Mouse (Mus musculus) midbrain, embryonic 11.5 days (tissue): ENCODE data around the gene Hsdl2. TPM values are rescaled to one million over a fixed set of nuclear protein-coding genes. Genes with fewer than 3 reads are reported as not detected.

Source experiments
- ATAC-seq: fragments of 200-750 bp; cut with Nextera tagmentation; 2 replicates; pipeline ENCODE4 v1.8.0; 2017; ENCODE audit warnings: moderate TSS enrichment, moderate library complexity; ENCODE audit not compliant: low FRiP score
- DNase-seq: peaks from one replicate; pipeline ENCODE4 v3.0.0; 2015; ENCODE audit warnings: low spot score; ENCODE audit errors: missing footprints
- H3K27ac ChIP-seq: fragments of 300-500 bp; sonication (generic); 2 replicates; pipeline ENCODE4 v1.5.1; 2014; ENCODE audit warnings: low read depth, low read length
- H3K27me3 ChIP-seq: fragments of 300-500 bp; sonication (generic); 2 replicates; pipeline ENCODE4 v1.6.1; 2014; ENCODE audit warnings: mild to moderate bottlenecking, low read length, moderate library complexity, mixed read lengths; ENCODE audit not compliant: control insufficient read depth, insufficient read depth
- H3K36me3 ChIP-seq: fragments of 300-500 bp; sonication (generic); 2 replicates; pipeline ENCODE4 v1.6.1; 2014; ENCODE audit warnings: mild to moderate bottlenecking, low read length, moderate library complexity, mixed read lengths; ENCODE audit not compliant: control insufficient read depth, insufficient read depth
- H3K4me1 ChIP-seq: fragments of 300-500 bp; sonication (generic); 2 replicates; pipeline ENCODE4 v1.6.1; 2014; ENCODE audit warnings: low read length; ENCODE audit not compliant: control insufficient read depth, insufficient read depth
- H3K4me2 ChIP-seq: fragments of 300-500 bp; sonication (generic); 2 replicates; pipeline ENCODE4 v1.6.1; 2014; ENCODE audit warnings: mild to moderate bottlenecking, moderate library complexity
- H3K4me3 ChIP-seq: fragments of 300-500 bp; sonication (generic); 2 replicates; pipeline ENCODE4 v1.5.1; 2014; ENCODE audit warnings: low read depth, low read length
- H3K9ac ChIP-seq: fragments of 300-500 bp; sonication (generic); 2 replicates; pipeline ENCODE4 v1.6.1; 2014; ENCODE audit warnings: low read length
- H3K9me3 ChIP-seq: fragments of 300-500 bp; sonication (generic); 2 replicates; pipeline ENCODE4 v1.6.1; 2016; ENCODE audit warnings: low read length; ENCODE audit not compliant: control insufficient read depth
- WGBS: fragments of 180-500 bp; shearing (Covaris S2); extraction: QIAGEN DNeasy Blood & Tissue Kit; methylation state at CpG from one replicate; pipeline ENCODE4 v1.1.7; 2014; 5-methylcytosine and 5-hydroxymethylcytosine counted together
- polyA plus RNA-seq: library from polyadenylated mRNA; unstranded; fragments of >200 nt; fragmentation: Nextera tagmentation; extraction: Ambion mirVana; gene quantifications from 2 replicates; pipeline ENCODE4 v1.2.1, GENCODE M21; 2014

Gene Hsdl2
- polyA plus RNA-seq, 1 experiment from 2014 or later = 30.6 TPM

DNA sequence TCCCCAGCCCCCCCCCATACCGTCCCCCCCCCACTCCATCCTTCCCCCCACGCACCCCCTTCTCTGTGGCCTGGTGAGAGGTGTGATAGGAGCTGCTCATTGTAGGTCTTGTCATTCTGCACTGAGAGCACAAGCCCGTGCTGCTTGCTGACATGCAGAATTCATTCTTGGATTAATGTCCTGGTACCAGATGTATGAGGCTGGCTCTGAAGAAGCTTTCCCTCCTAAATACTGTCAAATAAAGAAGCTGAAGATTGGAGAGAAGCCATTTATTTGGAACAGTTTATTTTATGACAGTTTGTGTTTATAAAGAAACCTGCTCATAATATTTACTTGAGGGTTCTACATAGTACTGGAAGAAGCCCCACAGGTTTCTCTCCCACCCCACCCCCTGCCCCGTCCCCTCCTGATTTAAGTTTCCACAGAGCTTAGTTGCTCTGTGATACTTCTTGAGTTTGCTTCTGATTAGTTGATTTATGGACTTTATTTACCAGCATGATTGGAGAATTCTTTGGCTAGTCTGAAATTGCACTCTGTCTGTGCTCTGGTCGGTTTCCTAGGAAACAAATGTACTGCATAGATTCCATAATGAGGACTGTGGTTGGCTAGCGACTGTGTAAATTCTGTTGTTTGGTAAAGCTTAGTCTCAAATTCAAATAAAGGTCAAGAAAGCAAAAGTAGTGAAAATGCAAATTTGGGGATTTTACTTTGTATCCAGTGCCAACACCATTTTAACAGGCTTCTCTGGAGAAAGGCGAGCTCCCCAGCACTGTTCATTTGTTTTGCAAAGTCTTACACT, 47.9 kb downstream of the Hsdl2 start:
- no peaks in the 10 kb centered on the region for H3K36me3 ChIP-seq
- peak; percentile 43 for ATAC-seq
- no peak for DNase-seq
- H3K27ac ChIP-seq = no peak overlapping the region
- WGBS = 13% methylated on average over 7 of the region's 7 CpGs
- no peak overlapping the region for H3K9ac ChIP-seq
- H3K27me3 ChIP-seq = no peaks in the 10 kb centered on the region
- H3K4me3 ChIP-seq = no peak overlapping the region
- peak overlapping the region; percentile 23; the same call in 1 of the 2 replicates for H3K4me2 ChIP-seq
- H3K4me1 ChIP-seq = peaks cover 30% of the 10 kb centered on the region
- no peaks in the 10 kb centered on the region for H3K9me3 ChIP-seq

GRCm38 (mm10) chr4:59630122-59630521, 48.8 kb downstream of the Hsdl2 start:
- Histone ChIP-seq H3K4me1 (peaks cover 30% of the 10 kb centered on the region), H3K4me2 (peak overlapping the region; percentile 1; the same call in 1 of the 2 replicates), H3K27ac (no peak overlapping the region), H3K9ac (no peak overlapping the region), H3K27me3 (no peaks in the 10 kb centered on the region), H3K4me3 (no peak overlapping the region), H3K36me3 (no peaks in the 10 kb centered on the region), H3K9me3 (no peaks in the 10 kb centered on the region)
- 51% methylated on average over 9 of the region's 9 CpGs for WGBS
- no peak for DNase-seq
- ATAC-seq = no peak

DNA sequence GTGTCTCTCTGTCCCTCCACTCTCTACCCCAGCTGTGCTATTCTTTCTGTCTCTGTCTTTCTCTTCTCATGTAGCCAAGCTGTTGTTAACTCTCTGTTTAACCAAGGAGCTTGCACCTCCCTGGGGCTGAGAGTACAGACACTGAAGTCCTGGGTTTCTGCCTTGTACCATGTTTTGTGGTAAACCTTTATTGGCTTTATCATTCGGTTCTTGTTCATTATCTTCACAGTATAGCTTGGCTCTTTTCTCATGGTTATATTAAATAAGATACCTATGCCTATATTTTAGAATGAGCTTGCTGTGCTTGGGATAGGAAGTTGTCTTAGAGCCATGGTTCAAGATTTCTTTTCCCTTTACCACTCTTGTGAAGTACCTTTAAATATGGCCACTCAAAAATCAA, 53.2 kb downstream of the Hsdl2 start:
- H3K4me1 ChIP-seq = peaks cover 21% of the 10 kb centered on the region
- no peak for ATAC-seq

DNA sequence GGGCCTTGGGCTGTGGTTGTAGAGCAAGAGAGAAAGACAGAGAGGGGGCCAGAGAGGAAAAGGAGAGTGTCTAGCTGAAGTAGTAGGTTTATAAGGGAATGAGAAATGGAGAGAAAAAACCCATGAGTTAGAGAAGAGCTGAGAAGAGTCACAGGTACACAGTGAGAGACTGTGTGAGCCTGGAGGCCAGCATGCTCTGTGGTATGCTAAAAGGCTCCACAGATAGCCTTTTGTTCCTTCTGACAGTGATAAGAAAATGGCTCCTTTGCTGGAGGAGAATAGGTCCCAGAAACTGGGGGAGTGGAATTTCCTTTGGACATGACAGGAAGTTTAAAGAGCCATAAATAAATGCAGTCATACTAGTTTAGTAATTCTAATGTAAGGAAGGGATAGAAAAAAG, 57.8 kb downstream of the Hsdl2 start:
- Histone ChIP-seq H3K27ac (no peak overlapping the region), H3K4me1 (0 out of 2 replicates have a peak, but pooled peaks cover 3% of the 10 kb centered on the region), H3K4me2 (no peak overlapping the region), H3K27me3 (no peaks in the 10 kb centered on the region), H3K36me3 (no peaks in the 10 kb centered on the region), H3K9me3 (no peaks in the 10 kb centered on the region), H3K4me3 (no peak overlapping the region), H3K9ac (no peak overlapping the region)
- DNase-seq = no peak
- no peak for ATAC-seq

More for the DNA sequence above, 53.2 kb downstream of the Hsdl2 start:
- Histone ChIP-seq H3K27ac (no peak overlapping the region), H3K4me2 (no peak overlapping the region), H3K36me3 (no peaks in the 10 kb centered on the region), H3K9me3 (no peaks in the 10 kb centered on the region), H3K27me3 (no peaks in the 10 kb centered on the region), H3K9ac (no peak overlapping the region), H3K4me3 (no peak overlapping the region)
- DNase-seq = no peak
- WGBS = 73% methylated on average over 1 of the region's 1 CpGs

DNA sequence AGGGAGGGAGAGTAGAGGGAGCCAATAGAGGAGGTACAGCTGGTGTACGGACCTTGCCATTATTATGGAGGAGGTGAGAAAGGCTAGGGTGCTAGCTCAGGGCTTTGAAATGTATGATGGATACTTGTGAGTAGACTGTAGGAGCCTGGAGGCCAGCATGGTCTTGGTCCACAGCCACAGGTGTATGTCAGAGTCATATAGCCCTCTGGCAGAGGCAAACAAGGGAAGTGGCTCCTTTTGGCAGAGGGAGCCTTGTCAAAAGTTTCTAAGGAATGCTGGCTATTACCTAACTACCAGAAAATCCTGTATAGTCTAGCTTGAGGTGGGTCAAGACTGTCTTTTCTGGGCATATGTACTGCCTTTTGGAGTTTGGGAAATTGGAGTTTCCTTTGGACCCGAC, 59.4 kb downstream of the Hsdl2 start:
- Histone ChIP-seq H3K27me3 (no peaks in the 10 kb centered on the region), H3K4me1 (0 out of 2 replicates have a peak, but pooled peaks cover 3% of the 10 kb centered on the region), H3K9me3 (no peaks in the 10 kb centered on the region), H3K4me3 (no peak overlapping the region), H3K27ac (no peak overlapping the region), H3K9ac (no peak overlapping the region), H3K36me3 (no peaks in the 10 kb centered on the region), H3K4me2 (no peak overlapping the region)
- DNase-seq = no peak
- ATAC-seq = no peak
- WGBS = 92% methylated on average over 2 of the region's 2 CpGs

GRCm38 (mm10) chr4:59642039-59642438, 60.7 kb downstream of the Hsdl2 start:
- DNase-seq = no peak
- no peak overlapping the region for H3K27ac ChIP-seq
- H3K27me3 ChIP-seq = no peaks in the 10 kb centered on the region
- H3K9ac ChIP-seq = no peak overlapping the region
- no peak for ATAC-seq
- H3K36me3 ChIP-seq = no peaks in the 10 kb centered on the region
- WGBS = 94% methylated on average over 3 of the region's 3 CpGs
- no peak overlapping the region for H3K4me2 ChIP-seq
- no peak overlapping the region for H3K4me3 ChIP-seq
- H3K9me3 ChIP-seq = no peaks in the 10 kb centered on the region
- 0 out of 2 replicates have a peak, but pooled peaks cover 3% of the 10 kb centered on the region for H3K4me1 ChIP-seq

DNA sequence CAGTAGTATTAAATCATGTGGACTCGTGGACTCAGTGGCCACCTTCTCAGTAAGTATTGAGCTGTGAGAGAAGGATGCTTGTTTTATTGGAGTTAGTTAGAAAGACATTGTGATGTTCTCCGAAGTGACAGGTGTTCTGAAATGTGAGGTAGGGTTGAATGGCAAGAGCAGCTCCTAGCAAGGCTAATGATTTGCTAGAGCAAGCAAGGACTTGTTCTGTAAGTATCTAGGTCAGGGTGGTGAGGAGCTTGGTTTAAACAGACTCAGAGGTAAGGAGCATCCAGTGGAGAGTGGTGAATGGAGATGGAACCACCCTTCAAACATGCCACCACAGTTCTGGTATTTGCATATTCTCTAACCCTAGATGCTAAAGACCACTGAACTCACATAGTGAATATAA, 61.3 kb downstream of the Hsdl2 start:
- 93% methylated on average over 2 of the region's 2 CpGs for WGBS
- no peaks in the 10 kb centered on the region for H3K36me3 ChIP-seq
- no peak for ATAC-seq
- no peak overlapping the region for H3K9ac ChIP-seq
- 0 out of 2 replicates have a peak, but pooled peaks cover 3% of the 10 kb centered on the region for H3K4me1 ChIP-seq
- H3K9me3 ChIP-seq = no peaks in the 10 kb centered on the region
- H3K27me3 ChIP-seq = no peaks in the 10 kb centered on the region
- no peak overlapping the region for H3K27ac ChIP-seq
- no peak for DNase-seq
- no peak overlapping the region for H3K4me3 ChIP-seq
- no peak overlapping the region for H3K4me2 ChIP-seq

GRCm38 (mm10) chr4:59644431-59644830, 63.1 kb downstream of the Hsdl2 start:
- Histone ChIP-seq H3K9me3 (no peaks in the 10 kb centered on the region), H3K4me1 (no peaks in the 10 kb centered on the region), H3K9ac (no peak overlapping the region), H3K4me2 (no peak overlapping the region), H3K4me3 (no peak overlapping the region), H3K36me3 (no peaks in the 10 kb centered on the region), H3K27me3 (no peaks in the 10 kb centered on the region), H3K27ac (no peak overlapping the region)
- 95% methylated on average over 3 of the region's 3 CpGs for WGBS
- ATAC-seq (no peak), DNase-seq (no peak)

GRCm38 (mm10) chr4:59644992-59645391, 63.6 kb downstream of the Hsdl2 start:
- H3K4me2 ChIP-seq = no peak overlapping the region
- H3K4me1 ChIP-seq = no peaks in the 10 kb centered on the region
- H3K9ac ChIP-seq = no peak overlapping the region
- no peak for DNase-seq
- H3K27me3 ChIP-seq = no peaks in the 10 kb centered on the region
- H3K27ac ChIP-seq = no peak overlapping the region
- no peaks in the 10 kb centered on the region for H3K9me3 ChIP-seq
- H3K4me3 ChIP-seq = no peak overlapping the region
- 89% methylated on average over 4 of the region's 4 CpGs for WGBS
- no peak for ATAC-seq
- no peaks in the 10 kb centered on the region for H3K36me3 ChIP-seq
